Mouse (Mus musculus): ENCODE measurements around the gene Zdhhc23. TPM values are rescaled to one million over a fixed set of nuclear protein-coding genes. Genes with fewer than 3 reads are reported as not detected.

Zdhhc23 gene
- polyA plus RNA-seq (2016; fragmentation: Nextera tagmentation; extraction: Ambion mirVana): 1.2 TPM in 2 replicates

- under 1% methylated on average over 101 of the region's 103 CpGs for WGBS
- peak within 1 kb of the TSS; percentile 84 for H3K4me3 ChIP-seq
- H3K4me1 ChIP-seq: peaks cover 12% of the 10 kb centered on the region
- peaks cover 46% of the 10 kb centered on the region for H3K27me3 ChIP-seq (ENCODE audit: insufficient read depth, poor library complexity, severe bottlenecking)
- DNase-seq (ENCODE audit: low spot score): no peak
- H3K27ac ChIP-seq: peak within 1 kb of the TSS; percentile 85
- H3K9me3 ChIP-seq: no peaks in the 10 kb centered on the region
- no peaks in the 10 kb centered on the region for H3K36me3 ChIP-seq
Measured at GRCm38 (mm10) chr16:43979328-43980109, at the start of gene Zdhhc23. TSS of gene Zdhhc23 (minus strand) at chr16:43979791.

GRCm38 (mm10) chr16:44029273-44029672 lies 49.7 kb upstream of the Zdhhc23 start:
- DNase-seq (ENCODE audit: low spot score): no peak
- H3K27me3 ChIP-seq (ENCODE audit: insufficient read depth, poor library complexity, severe bottlenecking): no peaks in the 10 kb centered on the region
- no peaks in the 10 kb centered on the region; the same call in 1 of the 2 replicates for H3K4me1 ChIP-seq
- no peaks in the 10 kb centered on the region for H3K36me3 ChIP-seq
- no peaks in the 10 kb centered on the region for H3K9me3 ChIP-seq
- no peak overlapping the region for H3K27ac ChIP-seq
- H3K4me3 ChIP-seq: no peak overlapping the region
- 40% methylated on average over 2 of the region's 2 CpGs for WGBS

- Histone ChIP-seq H3K27ac (no peak overlapping the region), H3K9me3 (no peaks in the 10 kb centered on the region), H3K4me1 (no peaks in the 10 kb centered on the region), H3K4me3 (no peak overlapping the region), H3K36me3 (no peaks in the 10 kb centered on the region), H3K27me3 (ENCODE audit: insufficient read depth, poor library complexity, severe bottlenecking) (no peaks in the 10 kb centered on the region)
- 89% methylated on average over 9 of the region's 9 CpGs for WGBS
- DNase-seq (ENCODE audit: low spot score): no peak
Measured at GRCm38 (mm10) chr16:44026822-44027221, 47.2 kb upstream of the Zdhhc23 start.

GRCm38 (mm10) chr16:44026210-44026609 lies 46.6 kb upstream of the Zdhhc23 start:
- Histone ChIP-seq H3K4me1 (no peaks in the 10 kb centered on the region), H3K4me3 (no peak overlapping the region), H3K27me3 (ENCODE audit: insufficient read depth, poor library complexity, severe bottlenecking) (no peaks in the 10 kb centered on the region), H3K9me3 (no peaks in the 10 kb centered on the region), H3K36me3 (no peaks in the 10 kb centered on the region), H3K27ac (no peak overlapping the region)
- 65% methylated on average over 6 of the region's 6 CpGs for WGBS
- no peak for DNase-seq (ENCODE audit: low spot score)

- 71% methylated on average over 2 of the region's 2 CpGs for WGBS
- DNase-seq (ENCODE audit: low spot score): no peak
- peaks cover 16% of the 10 kb centered on the region; the same call in 1 of the 2 replicates for H3K4me1 ChIP-seq
- H3K9me3 ChIP-seq: no peaks in the 10 kb centered on the region
- H3K36me3 ChIP-seq: no peaks in the 10 kb centered on the region
- H3K4me3 ChIP-seq: 0 out of 2 replicates have a peak overlapping the region, but pooled peaks have one; percentile 8
- peak overlapping the region; percentile 73 for H3K27ac ChIP-seq
- H3K27me3 ChIP-seq (ENCODE audit: insufficient read depth, poor library complexity, severe bottlenecking): no peaks in the 10 kb centered on the region
Measured at GRCm38 (mm10) chr16:44018986-44019548, 39.5 kb upstream of the Zdhhc23 start.

DNA sequence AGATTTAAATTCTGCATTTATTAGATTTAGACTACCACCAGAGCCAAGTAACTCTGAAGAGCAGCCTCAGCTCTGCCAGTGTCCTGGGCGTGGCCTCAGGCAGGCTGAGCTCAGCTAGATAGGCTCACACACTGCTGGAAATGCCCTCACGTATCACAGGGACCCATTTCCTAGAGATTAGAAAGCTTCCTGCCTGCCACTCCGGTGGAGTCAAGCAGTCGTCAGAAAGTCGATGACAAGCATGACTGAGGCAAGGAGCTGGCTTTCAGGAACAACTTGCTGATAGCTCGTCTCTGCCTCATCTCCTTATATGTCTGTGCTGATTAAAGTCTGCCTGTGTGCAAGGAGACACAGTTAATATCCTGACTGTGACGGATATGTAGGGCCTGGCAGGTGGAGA lies 38.8 kb upstream of the Zdhhc23 start:
- no peaks in the 10 kb centered on the region for H3K9me3 ChIP-seq
- DNase-seq (ENCODE audit: low spot score): peak; percentile 92
- peaks cover 16% of the 10 kb centered on the region; the same call in 1 of the 2 replicates for H3K4me1 ChIP-seq
- 6% methylated on average over 7 of the region's 7 CpGs for WGBS
- H3K27me3 ChIP-seq (ENCODE audit: insufficient read depth, poor library complexity, severe bottlenecking): no peaks in the 10 kb centered on the region
- H3K4me3 ChIP-seq: 0 out of 2 replicates have a peak overlapping the region, but pooled peaks have one; percentile 8
- no peaks in the 10 kb centered on the region for H3K36me3 ChIP-seq
- H3K27ac ChIP-seq: peak overlapping the region; percentile 73; the same call in 1 of the 2 replicates

DNA sequence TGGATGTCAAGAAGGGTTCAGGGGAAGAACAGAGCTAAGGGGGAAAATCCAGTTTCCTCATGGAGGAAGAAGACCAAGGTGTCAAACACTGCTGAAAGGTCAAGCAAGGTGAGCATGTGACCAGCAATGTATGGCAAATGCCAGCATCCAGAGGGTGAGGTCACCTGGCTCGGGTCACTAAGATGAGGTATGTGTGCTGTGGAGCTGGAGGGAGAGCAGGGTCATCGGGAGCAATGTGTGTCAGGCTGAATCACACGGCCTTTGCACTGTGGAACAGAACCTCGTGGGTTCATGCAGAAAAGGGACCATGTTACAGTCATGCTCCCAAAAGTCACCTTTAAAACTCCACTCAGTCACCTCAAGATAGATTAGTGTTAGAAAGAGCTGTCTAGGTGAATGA lies 38.1 kb upstream of the Zdhhc23 start:
- H3K27ac ChIP-seq: 0 out of 2 replicates have a peak overlapping the region, but pooled peaks have one; percentile 64

DNA sequence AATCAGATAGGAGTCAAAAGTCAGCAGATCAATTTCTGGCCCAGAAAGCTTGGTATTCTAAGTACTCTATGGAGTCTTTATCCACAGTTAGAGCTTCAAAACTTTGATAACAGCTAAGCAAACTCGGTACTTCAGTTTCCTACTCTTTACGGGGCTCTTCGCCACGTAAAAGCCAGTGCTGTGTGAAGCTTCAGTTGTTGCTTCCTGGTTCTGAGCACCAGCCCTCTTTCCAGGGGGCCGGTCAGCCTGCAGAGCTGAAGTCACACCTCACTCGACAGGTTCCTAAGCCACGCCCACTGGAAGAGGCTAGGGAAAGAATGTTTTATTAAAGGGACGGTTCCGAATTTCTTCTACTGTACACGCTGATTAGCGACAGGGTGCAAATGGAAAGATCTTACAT lies 36.6 kb upstream of the Zdhhc23 start:
- peak; percentile 88 for DNase-seq (ENCODE audit: low spot score)
- no peaks in the 10 kb centered on the region for H3K27me3 ChIP-seq (ENCODE audit: insufficient read depth, poor library complexity, severe bottlenecking)
- H3K4me3 ChIP-seq: peak overlapping the region; percentile 51
- WGBS: 7% methylated on average over 11 of the region's 11 CpGs
- peaks cover 5% of the 10 kb centered on the region for H3K36me3 ChIP-seq
- peaks cover 16% of the 10 kb centered on the region; the same call in 1 of the 2 replicates for H3K4me1 ChIP-seq
- H3K27ac ChIP-seq: peak overlapping the region; percentile 42; the same call in 1 of the 2 replicates
- H3K9me3 ChIP-seq: no peaks in the 10 kb centered on the region

More for the DNA sequence above, 38.1 kb upstream of the Zdhhc23 start:
- no peaks in the 10 kb centered on the region for H3K9me3 ChIP-seq
- H3K36me3 ChIP-seq: no peaks in the 10 kb centered on the region
- H3K4me3 ChIP-seq: no peak overlapping the region
- 77% methylated on average over 4 of the region's 4 CpGs for WGBS
- no peaks in the 10 kb centered on the region for H3K27me3 ChIP-seq (ENCODE audit: insufficient read depth, poor library complexity, severe bottlenecking)
- peaks cover 16% of the 10 kb centered on the region; the same call in 1 of the 2 replicates for H3K4me1 ChIP-seq
- no peak for DNase-seq (ENCODE audit: low spot score)

GRCm38 (mm10) chr16:44015416-44016158 lies 36.0 kb upstream of the Zdhhc23 start:
- Histone ChIP-seq H3K9me3 (no peaks in the 10 kb centered on the region), H3K4me1 (peaks cover 16% of the 10 kb centered on the region; the same call in 1 of the 2 replicates), H3K27ac (peak overlapping the region; percentile 42; the same call in 1 of the 2 replicates), H3K36me3 (peaks cover 10% of the 10 kb centered on the region), H3K27me3 (ENCODE audit: insufficient read depth, poor library complexity, severe bottlenecking) (no peaks in the 10 kb centered on the region), H3K4me3 (peak overlapping the region; percentile 51)
- DNase-seq (ENCODE audit: low spot score): no peak
- WGBS: 50% methylated on average over 16 of the region's 16 CpGs

- Histone ChIP-seq H3K9me3 (no peaks in the 10 kb centered on the region), H3K27me3 (ENCODE audit: insufficient read depth, poor library complexity, severe bottlenecking) (no peaks in the 10 kb centered on the region), H3K27ac (no peak overlapping the region), H3K36me3 (peaks cover 13% of the 10 kb centered on the region), H3K4me1 (no peaks in the 10 kb centered on the region), H3K4me3 (no peak overlapping the region)
- no peak for DNase-seq (ENCODE audit: low spot score)
- 68% methylated on average over 5 of the region's 5 CpGs for WGBS
Measured at GRCm38 (mm10) chr16:44011010-44011409, 31.4 kb upstream of the Zdhhc23 start.

DNA sequence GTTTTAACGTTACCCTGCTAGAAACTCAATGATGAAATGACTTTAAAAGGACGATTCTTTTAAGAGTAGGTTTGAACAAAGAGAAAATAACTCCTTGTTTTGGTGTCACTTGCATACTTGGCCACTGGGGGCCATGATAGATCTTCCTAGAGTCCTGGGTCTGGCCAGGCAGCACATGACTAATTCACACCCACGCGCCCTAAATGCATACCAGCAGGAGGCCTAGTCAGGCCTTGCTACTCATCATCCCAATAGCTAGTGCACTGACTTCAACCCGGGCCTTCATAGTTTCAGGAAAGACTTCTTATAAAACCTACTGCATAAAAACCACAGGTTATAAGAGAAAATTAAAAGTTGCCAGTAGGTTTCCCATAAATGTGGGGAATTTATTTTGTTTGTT lies 22.5 kb upstream of the Zdhhc23 start:
- H3K4me1 ChIP-seq: no peaks in the 10 kb centered on the region
- H3K9me3 ChIP-seq: no peaks in the 10 kb centered on the region
- H3K4me3 ChIP-seq: no peak overlapping the region
- 48% methylated on average over 5 of the region's 5 CpGs for WGBS
- peaks cover 8% of the 10 kb centered on the region; the same call in 1 of the 2 replicates for H3K36me3 ChIP-seq
- no peak for DNase-seq (ENCODE audit: low spot score)
- H3K27ac ChIP-seq: no peak overlapping the region
- H3K27me3 ChIP-seq (ENCODE audit: insufficient read depth, poor library complexity, severe bottlenecking): no peaks in the 10 kb centered on the region

DNA sequence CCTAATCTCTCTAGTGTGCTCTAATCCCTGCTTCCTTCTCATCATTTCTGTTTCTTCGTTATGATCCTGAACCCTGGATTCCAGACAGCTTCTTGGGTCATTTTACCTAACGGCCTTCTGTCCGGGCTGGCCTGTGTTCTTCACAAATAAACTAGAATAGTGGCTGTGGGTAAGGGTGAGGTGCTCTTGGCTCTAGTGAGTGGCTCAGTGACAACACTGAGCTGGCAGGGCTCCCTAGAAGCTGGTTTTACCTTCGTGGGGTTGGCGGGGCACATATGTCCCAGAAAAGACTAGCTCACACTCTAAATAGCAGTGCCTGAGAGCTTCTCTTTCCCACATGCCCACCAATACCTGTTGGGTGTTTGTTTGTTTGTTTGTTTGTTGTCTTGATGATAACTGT lies 19.9 kb upstream of the Zdhhc23 start:
- no peak overlapping the region for H3K27ac ChIP-seq
- H3K36me3 ChIP-seq: 0 out of 2 replicates have a peak, but pooled peaks cover under 1% of the 10 kb centered on the region
- no peak for DNase-seq (ENCODE audit: low spot score)
- H3K4me3 ChIP-seq: no peak overlapping the region
- no peaks in the 10 kb centered on the region for H3K27me3 ChIP-seq (ENCODE audit: insufficient read depth, poor library complexity, severe bottlenecking)
- H3K4me1 ChIP-seq: no peaks in the 10 kb centered on the region
- no peaks in the 10 kb centered on the region for H3K9me3 ChIP-seq
- 84% methylated on average over 5 of the region's 5 CpGs for WGBS

Data from heart, embryonic 10.5 days (tissue).